Mouse (Mus musculus) heart, postnatal 4 days (tissue): ENCODE measurements around the gene Rel. TPM values are rescaled to one million over a fixed set of nuclear protein-coding genes. Genes with fewer than 3 reads are reported as not detected.

Experiments
- DNase-seq: peaks from one replicate; pipeline ENCODE4 v3.0.0; 2021
- total RNA-seq, 2 experiments: library from RNA; stranded (reverse); gene quantifications; 2 replicates each; pipeline ENCODE4 v1.2.3; 2021

The Rel gene
- total RNA-seq, 2 experiments from 2014 or later, result 9.9 to 10.6 TPM

DNA sequence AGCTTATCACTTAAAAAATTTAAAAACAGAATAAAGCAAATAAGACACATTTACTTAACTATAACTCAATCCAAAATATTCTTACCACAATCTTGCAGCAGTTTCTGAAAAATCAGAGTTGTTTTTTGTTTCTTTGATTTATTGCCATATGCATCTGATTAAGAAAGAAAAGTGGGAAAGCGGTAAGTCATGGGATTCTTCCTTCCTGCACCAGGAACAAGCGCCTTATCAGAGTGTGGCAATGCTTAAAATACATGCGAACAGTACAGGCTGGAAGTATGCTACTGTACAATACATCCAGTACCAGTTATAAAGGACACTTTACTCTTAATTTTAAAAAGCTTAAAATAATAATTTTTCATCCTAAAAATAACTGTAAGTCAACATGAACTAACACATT, 26.4 kb downstream of the Rel start:
- no peak for DNase-seq

DNA sequence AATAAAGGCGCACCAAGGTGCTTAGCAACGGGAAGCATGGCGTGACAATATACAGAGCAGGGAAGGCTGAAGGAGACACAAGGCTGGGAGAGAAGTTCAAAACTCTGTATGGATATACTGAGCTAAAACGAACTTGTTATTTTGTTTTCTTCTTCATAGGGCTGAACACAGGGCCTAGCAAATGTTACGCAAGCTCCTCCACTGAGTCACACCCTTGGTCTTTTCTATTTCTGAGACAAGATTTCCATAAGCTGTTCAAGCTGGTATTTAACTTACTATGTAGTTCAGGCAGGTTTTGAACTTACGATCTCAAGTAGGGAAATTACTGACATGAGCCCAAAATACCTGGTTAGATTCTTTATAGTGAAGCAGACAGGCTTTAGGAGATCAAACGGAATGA, 29.4 kb downstream of the Rel start:
- no peak for DNase-seq

DNA sequence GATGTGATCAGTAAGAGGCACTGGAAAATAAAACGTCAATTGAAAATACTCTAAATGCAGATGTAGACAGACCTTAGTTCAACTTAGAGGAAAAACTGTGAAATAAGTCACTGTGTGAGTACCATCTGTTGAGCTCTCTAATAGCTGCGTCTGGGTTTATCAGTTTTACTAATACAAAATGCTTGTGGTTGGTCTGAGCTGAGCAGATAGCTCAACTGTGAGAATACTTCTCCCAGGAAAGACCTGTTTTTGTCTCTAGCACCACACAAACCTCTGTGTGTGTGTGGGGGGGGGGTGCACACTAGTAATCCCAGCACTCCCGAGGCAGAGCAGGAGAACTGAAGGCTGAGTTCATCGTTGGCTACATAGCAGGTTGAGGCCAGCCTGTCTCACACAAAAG, 29.9 kb downstream of the Rel start:
- no peak for DNase-seq

DNA sequence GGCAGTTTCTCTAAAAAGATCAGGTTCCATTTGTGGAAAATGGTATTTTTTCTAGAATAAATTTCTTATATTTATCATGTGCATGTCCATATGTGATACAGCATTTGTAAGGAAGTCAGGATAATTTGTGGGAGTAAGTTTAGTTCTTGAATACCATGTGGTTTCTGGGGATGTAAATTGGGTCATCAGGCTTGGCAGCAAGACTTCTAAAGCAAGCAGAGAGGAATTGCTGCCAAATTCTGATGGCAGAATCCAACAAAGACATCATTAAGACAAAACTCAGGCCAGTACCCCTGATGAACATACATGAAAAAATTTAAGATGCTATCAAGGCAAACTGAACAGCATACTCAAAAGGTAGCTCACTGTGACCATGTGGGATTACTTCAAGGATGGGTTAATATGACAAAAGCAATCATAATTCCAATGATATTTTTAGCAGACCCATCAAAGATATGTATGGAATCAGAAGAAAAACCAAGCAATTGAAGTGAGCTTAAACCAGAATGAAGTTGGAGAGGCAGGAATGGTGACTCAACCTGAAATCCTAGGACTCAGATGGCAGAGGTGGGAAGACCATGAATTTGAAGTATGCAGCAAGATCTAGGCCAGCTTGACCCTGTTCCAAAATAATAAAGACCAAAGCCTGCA, 34.8 kb downstream of the Rel start:
- no peak for DNase-seq

DNA sequence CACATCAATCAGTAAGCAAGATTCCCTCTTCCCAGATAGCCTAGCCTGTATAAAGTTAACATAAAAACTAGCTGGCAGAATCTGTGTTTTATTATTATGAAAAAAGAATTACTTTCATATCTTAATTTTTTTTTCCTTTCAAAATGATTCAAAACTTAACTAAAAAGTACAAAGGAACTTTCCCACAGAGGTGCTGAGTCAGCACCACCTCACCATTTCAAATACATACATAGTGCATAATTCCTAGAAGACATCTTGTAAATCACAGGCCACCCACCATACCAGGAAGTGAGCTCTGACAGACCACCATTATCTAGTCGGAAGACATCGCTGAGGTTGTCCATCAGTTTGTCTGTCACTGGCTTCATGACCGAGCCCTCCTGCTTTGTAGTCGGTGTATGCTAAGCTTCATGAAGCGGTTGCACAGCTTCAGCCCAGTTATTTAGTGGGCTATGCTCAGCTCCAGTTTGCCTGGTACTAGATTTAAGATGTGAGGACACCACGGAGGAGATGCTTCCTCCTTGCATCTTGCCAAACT, 36.0 kb downstream of the Rel start:
- DNase-seq, result no peak

DNA sequence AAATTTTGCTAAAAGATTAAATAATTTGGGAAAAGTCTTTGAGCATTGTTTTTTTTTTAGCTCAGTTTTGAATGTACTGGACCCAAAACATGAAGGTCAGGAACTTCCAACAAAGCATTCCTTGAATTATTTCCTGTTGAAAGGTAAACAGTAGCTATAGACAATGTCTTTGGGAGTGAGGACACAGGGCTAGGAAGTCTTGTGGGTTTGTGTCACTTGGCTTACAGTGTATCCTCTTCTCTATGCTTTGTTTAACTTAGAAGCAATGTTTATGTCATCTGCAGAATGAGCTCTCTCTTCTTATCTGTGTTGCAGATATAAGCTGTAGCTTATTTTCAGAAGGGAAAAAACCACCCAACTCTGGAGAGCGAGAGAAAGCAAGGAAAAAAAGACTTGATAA, 37.9 kb downstream of the Rel start:
- DNase-seq, result no peak

DNA sequence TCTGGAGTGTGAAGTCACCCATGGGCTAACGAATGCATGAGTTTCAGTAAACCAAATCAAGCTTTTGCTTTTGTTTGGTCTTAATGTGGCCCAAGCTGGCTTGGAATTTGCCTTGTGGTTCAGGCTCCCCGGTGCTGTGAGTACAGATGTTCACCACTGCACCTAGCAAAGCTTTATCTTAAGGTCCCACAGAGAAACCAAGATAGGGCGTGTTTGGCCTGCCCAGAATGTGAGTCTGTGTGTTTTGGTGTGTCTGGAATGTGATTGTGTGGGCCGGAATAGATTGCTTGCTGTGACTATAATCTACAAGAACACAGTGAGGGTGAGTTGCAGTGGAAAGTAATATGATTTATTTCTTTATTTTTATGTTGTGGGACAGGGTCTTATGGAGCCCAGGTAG, 40.6 kb downstream of the Rel start:
- no peak for DNase-seq

DNA sequence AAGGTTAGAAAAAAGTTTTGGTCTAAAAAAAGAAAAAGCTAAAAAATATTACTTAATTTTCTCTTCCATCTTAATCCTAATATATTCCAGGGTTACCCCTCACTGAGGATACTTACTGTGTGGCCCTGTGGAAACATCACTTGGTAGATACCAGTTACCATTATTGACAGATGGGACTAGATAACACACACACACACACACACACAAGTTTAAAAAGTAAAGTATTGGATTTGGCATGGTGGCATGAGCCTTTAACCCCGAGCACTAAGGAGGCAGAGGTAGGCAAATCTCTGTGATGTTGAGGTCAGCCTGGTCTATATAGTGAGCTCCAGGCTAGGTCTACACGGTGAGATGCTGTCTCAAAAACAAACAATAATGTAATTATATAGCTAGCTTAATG, 42.6 kb downstream of the Rel start:
- no peak for DNase-seq

DNA sequence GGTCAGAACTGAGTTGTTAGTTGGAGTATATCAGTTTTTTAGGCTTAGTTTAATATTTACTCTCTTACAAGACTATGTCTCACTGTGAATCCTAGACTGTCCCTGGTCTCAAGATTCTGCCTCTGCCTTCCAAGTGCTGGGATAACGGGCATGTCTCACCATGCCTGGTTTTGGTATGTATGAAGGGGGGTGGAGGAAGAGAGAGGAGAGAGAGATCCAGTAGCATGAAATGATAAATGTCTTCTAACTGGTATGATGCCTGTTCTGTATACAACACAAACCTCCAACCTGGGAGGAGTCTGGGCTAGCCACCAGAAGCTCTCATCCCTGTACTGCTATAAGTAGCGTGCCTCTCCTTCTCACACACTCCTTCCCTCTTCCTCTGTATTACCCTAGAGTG, 44.3 kb downstream of the Rel start:
- DNase-seq, result no peak

DNA sequence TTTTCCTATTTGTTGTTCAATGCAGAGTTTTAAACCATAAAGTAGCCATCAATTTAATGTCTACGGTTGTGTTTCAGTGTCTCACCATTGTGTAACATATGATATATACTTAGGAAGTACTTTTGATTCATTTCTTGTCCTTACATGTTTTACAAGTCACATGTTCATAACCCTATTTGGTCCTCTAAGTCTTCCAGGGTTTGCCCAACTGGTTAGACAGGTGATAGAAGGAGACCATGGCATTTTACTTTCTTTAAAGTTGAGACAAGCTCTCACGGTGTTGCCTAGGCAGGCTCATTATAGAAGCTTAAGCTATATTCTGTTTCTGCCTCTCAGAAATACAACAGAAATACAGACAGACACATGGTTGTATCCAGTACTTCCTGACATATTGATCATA, 44.9 kb downstream of the Rel start:
- DNase-seq, result no peak

DNA sequence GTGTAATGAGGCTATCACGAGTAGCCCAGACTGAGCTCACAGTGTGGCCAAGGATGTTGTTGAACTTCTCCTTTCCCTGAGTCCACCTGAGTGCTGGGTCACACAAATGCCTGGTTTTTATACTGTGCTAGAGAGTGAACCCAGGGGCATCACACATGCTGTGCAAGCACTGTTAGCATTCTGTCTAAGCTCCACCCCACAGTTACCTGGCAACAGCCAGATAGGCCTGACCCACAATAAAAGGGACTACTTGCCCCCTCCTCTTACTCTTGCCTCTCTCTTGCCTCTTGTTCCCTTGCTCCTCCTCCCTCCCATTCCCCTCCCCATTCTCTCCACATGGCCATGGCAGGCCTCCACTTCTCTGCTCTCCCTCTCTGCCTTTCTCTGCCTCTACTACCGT, 48.4 kb downstream of the Rel start:
- DNase-seq, result no peak

DNA sequence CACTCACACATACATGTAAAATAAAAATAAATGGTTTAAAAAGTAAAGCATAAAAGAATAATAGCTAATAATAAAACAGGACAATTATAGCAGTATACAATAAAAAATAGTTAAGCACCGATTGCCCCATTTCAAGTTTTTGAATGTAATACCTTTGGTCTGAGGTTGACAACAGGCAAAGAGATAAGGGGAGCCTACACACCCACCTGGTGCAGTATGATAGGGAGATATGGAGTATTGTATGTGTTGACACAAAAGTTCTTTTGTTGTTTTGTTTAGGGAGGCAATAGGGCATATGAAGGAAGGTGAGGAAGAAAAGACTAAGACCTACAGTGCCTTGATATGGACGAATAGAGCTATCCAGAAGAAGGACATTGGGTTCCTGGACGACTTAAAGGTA, 50.9 kb downstream of the Rel start:
- DNase-seq, result no peak

DNA sequence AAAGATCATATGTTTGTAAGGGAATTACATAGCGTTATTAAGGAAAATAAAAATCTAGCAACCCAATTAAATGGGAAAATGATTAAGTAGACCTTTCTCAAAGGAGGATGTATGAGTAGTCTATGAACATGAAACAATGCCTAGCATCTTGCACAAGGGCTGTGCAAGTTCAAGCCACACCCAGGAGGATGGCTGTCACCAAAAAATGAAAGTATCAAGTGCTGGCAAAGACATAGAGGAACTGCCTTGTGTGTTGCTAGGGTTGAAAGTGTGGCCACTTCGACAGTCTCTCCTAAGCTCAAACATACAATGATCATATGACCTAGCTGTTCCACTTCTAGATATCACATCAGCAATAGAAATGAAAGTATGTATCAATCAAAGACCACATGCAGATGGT, 51.9 kb downstream of the Rel start:
- no peak for DNase-seq

DNA sequence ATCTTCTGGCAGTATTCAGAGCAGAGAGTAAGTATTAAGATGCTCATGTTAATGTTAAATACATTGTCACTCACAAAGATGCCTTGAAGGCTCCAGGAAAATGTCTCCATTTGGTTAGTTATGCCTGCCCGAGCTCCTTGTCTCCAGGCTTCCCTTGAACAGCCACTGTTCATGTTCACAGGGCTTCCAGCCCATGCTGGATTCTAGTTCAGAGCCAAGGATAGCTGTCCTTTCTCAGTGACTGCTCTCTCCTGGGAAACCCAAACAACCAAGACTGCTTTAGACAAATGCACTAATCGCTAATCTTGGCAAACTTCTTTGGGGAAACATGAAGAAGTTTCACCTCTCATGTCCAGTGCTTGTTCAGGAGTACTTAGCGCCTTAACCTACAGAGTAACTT, 58.5 kb downstream of the Rel start:
- DNase-seq, result no peak

DNA sequence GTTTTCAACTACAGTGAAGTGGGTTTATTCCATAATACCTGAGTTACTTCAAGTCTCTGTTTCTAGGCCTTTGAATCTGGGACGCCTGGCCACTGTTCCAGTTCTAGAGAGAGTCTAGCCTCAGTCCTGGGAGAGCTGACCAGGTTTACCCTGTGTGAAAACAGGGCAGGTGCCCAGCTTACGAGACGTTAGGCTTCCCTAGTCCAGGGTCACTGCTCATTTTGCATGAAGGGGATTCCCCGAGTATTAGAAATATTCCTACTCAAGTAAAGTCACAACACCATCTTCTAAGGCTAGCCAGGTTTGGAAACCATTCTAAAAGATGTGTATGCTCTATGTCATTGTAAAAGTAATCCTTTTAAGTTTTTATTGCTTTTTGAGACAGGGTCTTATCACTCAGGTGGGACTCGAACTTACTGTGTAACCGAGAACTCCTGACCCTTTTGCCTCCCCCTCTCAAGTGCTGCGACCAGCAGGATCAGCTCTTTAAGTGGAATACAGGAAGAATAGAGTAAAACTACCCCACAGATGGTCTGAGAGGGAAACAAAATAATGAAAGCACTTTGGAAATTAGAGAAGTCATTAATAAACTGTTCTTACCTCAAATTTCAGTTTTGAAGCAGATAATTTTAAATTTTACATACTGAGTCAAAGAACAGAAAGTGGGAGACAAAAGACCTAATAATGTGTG, 66.0 kb downstream of the Rel start:
- no peak for DNase-seq

DNA sequence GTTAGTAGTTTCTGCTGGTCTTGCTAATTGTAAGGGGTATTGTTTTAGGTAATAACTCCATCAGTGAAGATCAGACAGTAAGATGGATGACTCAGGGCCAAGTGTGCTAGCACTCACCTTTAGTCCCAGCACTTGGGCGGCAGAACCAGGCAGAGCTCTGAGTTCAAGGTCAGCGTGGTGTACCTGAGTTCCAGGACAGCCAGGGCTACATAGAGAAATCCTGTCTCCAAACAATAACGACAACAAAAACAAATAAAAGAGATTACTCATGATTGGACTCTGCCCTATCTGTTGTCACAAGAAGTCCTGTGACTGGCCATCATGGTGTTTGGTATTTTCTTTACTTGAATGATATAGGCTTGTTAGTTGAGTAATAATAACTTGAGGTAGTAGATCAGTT, 68.9 kb downstream of the Rel start:
- DNase-seq, result no peak

DNA sequence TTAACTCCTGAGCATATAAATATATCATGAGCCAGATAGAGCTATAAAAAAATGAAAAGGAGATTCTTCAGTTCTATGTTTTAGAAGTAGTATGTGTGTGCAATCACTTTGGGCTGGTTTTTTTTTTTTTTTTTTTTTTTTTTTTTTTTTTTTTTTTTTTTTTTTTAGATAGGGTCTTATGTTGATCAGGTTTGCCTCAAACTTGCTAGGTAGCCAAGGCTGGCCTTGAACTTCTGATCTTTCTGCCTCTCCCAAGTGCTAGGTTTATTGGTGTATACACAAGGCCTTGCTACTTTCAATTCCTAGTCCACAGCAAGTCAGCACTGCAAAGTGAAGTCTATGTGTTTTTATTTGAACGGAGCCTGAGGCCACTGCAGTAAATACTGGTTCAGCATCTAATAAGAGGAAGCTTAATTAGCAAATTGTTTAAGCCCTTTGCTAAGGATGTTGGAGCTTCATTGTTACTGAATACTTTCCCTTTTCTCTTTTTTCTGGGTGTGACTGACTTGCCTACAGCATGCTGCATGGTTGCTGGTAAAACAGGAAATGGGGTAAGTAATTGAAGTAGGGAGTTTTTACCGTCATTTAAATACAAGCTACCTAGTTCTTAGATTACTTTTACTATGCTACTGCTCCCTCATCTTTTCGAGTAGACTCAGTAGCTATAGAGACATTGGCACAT, 71.2 kb downstream of the Rel start:
- DNase-seq, result no peak

DNA sequence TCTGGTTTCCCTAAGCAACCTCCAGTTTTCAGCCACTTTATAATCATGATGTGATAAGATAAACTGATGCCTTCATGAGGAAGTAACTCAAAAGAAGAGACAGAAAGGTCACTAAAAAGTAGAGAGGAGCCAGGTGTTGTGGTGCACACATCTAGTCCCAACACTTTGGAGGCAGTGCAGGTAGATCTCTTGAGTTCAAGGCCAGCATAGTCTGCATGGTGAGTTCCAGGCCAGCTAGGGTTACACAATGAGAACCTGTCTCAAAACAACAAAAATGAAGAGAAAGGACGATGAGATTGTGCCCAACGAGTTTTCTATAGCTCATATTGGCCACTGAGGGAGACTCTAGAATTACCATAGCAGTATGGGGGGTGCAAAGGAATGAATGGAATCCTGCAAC, 72.2 kb downstream of the Rel start:
- DNase-seq, result no peak

DNA sequence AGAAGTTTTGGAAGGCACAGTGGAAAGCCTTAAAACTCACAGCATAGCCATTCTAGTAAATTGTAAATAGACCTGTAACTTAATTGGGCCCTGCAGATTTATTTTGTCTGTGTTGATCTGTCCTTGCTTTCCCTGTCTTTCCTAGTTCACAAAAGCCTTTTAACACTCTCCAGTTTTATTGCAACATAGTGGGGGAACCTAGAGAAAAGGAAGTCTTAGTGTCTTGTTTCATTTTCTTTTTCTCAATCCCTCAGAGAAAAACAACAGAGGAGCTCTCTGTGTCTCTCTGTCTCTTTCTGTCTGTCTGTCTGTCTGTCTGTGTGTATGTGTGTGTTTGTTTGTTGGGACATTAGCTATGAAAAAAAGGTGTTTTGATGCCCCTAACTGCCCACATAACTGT, 74.9 kb downstream of the Rel start:
- no peak for DNase-seq

DNA sequence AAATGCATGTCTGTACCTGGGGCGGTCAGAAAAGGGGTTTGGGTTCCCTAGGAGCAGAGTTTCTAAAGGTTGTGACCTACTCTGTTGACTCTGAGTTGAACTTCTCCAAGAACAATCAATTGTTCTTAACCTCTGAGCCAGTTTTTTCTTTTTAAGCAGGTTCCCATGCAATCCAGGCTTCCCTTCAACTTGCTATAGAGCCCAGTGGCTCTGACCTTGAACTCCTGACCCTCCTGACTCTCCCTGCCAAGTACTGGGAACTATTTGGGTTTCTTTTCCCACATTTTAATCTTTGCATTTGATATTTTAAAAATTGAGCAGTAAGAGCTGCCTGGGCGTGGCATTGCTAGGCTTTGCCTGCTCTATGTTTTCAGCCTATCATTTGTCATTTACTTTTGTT, 77.5 kb downstream of the Rel start:
- no peak for DNase-seq

DNA sequence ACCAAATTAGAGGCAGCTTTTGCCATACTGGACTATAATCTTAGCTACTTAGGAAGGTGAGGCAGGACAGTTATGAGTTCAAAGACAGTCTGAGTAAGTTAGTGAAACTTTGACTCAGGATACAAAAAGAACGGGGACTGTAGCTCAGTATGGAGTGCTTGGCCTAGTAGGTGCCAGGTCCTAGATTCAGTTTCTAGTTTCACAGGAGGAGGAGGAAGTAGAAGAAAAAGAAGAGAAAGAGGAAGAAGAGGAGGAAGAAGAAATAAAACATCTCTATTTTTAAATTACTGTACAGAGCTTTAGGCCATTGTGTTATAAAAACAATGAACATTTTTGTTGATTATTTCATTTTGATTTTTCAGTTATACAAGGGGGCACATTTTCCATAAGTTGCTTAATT, 82.7 kb downstream of the Rel start:
- no peak for DNase-seq
